Mouse (Mus musculus) testis, postnatal 14 days (tissue): Measurements from ENCODE around the gene Zc3hc1.
"Not testable (repeated sequence)": the region's sequence is repeated elsewhere in the genome, so short reads cannot be mapped to it uniquely, and the experiment has no call there.

Experiments used
- DNase-seq: peaks from one replicate; pipeline ENCODE4 v3.0.0; 2021; ENCODE audit warnings: low spot score

The Zc3hc1 gene

DNA sequence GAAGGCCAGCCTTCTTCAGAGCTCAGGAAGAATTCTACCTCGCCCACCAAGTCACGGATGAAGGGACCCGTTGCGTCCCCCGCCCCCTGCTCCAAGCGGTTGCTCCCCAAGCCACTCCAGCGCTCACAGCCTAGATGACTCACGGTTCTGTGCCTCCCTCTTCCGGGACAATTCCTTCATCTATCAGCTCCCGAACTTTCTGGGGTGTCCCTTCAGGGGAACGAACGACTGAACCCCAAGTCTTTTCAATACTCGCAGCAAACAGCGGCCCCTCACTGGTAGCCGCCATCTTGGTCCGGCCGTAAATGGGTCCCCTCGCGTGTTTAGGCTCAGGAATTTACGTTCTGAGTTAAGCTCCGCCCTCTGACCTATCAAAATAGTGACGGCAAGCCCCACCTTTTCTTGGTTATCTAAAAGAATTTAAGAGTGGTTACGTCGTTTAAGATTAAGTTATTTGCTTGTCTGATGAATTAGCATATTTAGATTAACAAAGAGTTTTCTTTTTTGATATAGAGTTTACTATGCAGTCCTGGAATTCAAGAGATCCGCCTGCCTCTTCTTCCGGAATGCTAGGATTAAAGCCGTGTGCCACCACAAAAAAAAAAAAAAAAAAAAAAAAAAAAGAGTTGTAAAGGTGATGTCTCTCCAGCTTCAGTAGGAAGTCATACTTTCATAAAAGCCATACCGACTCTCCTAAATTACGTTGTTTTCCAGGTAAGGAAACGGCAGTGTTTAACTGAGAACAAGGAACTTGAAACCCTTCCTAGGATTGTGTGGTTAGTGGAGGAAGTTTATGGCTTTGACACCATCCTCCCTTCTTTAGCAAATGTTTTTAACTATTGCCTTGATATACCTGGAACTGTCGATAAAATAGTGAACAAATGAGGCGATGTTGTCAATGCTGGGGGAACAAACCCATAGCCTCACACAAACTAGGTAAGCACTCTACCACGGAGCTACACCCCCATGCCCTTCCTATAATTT, at the start of gene Zc3hc1:
Gene Zc3hc1 (minus strand): TSS at position 315 of the 984 bp plus-strand sequence.
- DNase-seq, result peak; percentile 86

DNA sequence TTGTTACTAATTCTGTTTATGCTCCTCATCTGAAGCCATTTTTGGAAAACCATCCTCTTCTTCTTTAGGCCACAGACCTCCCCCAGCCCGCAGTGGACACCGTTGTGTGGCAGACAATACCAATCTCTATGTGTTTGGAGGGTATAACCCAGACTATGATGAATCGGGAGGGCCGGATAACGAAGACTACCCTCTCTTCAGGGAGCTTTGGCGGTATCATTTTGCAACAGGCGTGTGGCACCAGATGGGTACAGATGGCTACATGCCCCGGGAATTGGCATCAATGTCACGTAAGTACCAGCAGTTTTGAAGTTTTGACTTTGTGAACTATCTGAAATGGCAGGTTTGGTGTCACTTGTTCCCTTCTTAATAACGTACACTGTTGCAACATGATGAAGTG, 48.7 kb upstream of the Zc3hc1 start:
- DNase-seq, result no peak

DNA sequence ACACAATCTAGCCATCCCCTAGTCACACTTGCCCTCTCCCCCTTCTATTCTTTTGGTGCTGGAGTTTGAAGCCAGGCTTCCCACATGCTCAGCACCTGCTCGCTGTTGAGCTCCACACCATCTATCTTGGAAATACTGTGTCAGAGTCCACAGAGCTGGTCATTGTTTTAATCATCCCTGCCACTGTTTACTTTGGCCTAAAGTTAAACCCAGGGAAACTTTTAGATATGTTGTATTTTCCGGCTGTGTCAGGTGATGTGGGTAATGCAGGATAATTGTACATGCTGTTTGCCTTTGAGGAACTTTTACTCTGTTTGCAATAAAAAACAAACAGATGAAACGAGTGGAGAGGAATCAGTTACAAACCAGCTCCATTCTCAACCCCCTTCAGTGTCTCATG, 46.2 kb upstream of the Zc3hc1 start:
- no peak for DNase-seq

DNA sequence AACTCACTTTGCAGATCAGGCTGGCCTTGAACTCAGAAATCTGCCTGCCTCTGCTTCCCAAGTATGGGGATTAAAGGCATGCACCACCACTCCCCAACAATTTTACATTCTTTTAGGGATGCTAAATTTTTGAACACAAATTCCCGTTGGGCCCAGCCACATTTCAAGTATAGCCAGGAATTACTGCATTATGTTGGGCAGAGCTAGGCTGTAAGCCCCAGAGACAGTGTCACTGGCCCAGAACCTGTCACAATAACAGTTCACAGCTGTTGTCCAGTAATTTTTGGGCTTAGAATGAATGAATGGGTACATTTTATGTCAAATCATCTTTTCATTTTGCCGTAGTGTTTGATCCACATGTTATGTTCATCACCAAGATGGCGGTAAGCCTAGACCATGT, 45.6 kb upstream of the Zc3hc1 start:
- DNase-seq, result no peak

DNA sequence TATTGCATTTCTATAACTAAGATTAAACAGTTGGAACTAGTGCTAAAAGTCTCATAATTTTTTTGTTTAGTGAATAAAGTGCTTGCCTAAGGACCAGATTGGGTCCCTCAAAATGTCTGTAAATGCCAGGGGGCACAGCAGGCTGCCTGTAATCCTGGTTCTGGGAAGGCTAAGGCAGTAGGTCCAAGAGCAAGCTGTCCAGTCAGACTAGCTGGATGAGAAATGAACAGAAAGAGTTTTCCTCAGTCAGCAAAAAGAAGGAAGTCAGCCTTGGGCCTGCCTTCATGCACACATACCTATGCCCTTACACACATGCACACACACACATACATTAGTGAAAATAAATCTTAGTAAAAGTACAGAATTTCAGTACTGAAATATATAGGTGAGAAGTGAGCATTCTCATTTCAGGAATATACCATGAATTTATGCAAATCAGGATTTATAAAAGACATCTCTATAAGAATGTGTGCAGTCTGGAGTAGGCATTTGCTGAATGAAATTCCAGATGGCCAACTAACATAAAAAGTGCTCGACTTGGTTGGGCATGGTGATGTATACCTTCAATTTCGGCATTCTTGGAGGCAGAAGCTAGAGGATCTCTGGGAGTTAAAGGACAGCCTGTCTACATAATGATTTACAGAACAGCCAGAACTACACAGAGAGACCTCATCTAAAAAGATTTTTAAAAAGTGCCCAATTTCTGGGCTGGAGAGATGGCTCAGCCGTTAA, 41.8 kb upstream of the Zc3hc1 start:
- DNase-seq, result no peak

DNA sequence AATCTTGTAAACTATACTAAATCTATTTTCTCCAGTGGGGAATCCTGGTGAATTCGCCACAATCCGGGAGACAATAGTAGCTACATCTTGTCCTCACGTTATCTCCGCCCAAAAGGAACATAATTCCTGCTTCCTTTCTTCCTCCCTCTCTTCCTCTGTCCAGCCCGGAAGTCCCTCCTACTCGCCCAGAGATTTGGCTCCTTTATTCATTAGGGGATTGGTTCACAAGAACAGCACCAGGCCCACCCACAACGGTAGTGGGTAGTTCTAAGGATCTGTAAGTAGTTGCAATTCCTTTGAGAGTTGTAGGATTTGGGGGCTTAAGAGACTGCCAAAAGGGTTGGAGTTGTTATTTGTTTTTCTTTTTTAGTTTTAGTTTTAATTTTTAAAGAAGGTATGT, 26.0 kb upstream of the Zc3hc1 start:
- no peak for DNase-seq

DNA sequence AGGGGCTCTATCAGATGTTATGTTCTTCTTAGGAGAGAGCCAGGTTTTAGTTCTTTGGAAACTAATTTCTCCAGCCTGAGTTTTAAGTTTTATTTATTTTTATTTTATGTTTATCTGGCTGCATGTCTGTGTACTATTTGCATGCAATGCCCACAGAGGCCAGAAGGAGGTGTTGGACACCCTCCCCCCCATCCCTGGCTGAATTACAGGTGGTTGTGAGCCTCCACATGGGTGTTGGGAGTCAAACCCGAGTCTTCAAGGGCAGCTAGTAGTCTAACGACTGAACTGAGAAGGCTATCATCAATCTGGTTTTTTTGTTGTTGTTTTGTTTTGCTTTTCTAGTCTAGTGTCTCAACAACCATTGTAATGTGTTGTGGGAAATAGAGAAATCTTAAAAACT, 25.3 kb upstream of the Zc3hc1 start:
- no peak for DNase-seq

DNA sequence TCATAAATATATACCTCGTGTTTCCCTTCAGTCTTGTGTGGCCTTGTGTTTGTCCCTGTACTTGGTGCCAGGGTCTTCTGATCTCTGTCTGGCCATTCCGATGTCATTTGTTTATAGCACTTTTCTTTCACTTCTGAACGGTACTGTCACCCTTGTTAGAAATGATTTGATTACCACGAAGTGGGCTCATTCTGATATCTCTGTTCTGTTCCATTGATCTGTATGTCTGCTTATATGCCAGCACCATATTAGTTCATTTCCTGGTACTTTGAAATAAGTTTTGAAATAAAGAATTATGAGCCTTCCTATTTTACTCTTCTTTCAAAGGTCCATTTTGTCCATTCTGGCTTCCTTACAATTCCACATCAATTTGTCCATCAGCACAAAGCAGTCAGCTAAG, 20.5 kb upstream of the Zc3hc1 start:
- no peak for DNase-seq

DNA sequence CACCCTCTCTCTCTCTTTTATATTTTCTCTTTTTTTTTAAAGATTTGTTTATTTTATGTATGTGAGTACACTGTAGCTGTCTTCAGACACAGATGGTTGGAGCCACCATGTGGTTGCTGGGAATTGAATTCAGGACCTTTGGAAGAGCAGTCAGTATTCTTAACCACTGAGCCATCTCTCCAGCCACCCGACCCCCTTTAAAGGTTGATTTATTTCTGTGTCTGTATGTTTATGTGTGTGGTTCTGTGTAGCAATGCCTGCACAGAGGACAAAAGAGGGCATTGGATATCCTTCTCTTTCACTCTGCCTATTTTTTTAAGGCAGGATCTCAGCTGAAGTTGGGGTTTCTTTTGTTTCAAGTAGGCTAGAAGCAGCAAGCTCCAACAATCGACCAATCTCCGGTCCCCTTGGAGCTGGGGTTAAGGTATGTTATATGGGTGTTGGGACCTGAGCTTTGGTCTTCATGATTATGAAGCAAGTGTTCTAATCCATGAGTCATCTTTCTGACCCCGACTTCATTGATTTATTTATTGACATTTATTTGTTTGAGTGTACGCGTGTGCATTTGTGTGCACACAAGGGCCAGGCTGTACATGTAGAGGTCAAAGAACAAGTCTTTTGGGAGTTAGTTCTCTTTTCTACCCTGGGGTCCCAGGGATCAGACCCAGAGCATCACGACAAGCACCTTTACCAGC, 18.7 kb upstream of the Zc3hc1 start:
- DNase-seq, result no peak

DNA sequence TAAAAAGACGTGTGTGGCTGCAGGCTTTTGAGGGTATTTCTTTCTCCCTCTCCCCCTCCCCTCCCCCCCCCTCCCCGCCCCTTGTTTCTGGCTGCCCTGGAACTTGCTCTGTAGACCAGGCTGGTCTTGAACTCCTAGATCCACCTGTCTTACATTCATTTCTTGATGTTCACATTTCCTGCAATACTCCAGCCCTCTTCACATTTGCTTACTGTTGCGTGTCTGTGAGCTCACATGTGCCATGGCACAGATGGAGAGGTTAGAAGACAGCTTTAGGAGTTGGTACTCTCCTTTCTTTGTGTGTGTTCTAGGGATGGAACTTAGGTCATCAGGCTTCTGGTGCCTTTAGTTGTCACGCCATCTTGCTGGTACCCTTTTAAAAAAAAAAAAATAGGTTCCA, 17.4 kb upstream of the Zc3hc1 start:
- no peak for DNase-seq

DNA sequence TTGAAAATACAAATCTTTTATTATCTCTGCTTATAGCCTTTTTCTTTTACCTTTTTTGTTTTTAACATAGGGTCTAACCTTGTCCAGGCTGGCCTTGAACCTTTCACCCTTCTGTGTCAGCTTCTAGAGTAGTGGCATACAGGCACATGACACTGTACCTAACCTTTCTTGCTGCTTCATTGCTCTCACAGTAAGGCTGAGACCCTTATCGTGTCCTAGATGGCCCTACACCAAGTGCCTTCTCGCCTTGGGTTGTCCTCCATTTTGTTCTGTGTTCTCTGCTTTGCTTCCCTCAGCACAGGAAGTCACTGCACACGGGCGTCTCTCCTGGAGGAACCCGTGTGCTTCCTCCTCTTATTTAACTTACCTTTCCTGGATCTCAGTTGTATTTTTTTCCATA, 13.8 kb upstream of the Zc3hc1 start:
- no peak for DNase-seq

DNA sequence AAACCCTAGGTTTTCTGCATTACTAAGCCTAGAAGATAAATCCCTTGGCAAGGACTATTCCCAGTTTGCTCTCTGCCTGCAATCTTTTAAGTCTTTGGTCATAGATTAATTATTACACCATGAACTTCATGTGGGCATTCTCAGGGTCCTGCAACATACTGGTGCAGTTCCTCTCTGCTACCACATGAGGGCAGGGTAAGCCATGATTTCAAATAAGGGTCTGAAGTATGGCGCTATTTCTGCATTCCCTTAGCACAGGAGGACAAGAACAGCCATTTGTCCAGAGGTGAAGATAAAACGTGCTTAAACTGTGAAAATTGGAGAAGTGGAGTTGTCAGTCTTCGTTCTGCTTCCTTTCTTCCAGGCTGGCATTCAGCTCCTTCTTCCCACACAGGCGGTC, 12.6 kb upstream of the Zc3hc1 start:
- DNase-seq, result peak; percentile 59

DNA sequence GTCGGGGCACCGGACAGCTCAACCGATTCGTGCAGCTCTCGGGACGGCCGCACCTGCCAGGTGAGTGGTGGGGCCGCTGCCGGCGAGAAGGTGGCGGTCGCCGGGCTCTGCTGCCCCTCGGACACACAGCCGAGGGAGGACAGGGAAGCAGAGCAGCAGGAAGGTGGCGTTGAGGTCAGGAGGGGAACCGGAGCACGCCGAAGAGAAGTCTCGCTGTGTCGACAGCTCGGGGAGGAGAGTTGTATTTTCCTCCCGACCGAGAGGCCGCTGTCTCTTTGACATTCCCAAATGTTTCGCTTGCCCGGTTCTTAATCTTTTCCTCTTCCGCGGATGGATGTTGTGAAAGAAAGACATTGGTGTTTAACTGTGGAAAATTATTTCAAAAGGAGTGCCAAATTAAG, 11.3 kb upstream of the Zc3hc1 start:
- peak; percentile 74 for DNase-seq

DNA sequence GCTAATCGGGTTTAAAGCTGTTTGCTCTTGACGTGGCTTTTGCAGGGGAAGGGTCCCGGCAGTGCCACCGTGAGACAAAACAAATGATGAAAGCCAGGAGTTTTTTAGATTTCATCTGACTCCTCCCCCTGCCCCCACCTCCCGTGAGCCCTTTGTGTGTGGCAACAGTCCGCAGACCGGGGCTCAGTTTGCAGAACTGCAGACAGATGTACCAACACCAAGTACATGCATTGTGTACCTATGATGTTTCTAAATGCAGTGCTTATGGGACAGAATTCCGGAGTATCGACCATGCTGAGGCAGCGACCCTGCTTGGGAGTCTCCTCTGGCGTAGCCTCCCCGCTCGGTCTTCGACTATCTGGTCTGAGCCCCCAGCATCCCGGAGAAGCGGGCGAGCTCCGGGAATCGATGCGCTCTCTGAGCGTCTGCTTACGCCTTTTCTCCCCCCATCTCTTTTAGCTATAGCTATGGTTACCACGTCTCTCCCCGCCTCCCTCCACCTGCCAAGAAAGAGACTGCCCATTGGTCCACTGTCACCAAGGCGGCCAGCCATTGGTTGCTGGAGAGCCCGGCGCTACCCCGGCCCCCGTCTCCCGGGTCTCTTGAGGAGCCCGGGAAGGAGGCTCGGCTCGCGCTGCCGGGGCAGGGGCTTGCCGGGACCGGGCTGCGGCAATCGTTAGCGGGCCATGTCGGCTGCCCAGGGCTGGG, 10.6 kb upstream of the Zc3hc1 start, which contains the start of gene Klhdc10:
Gene Klhdc10 (plus strand): TSS at position 561 of the 708 bp plus-strand sequence.
- DNase-seq, result peak; percentile 100

DNA sequence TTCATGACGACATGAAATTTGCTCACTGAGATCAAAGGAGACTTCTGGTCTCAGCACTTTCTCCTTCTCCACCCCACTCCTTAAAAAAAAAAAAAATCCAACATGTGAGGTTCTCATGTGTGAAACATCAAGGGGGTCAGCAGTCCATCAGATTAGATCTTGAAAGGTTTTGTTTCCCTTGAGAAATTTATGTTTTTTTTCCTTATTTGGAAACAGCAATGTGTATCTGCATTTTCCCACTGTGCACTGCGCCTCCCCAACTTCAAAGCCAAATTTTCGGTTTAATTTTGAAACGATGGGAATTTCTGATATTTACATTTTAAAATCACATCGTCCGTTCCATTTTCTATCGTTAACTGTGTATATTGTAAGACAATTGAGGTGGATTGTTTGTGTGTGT, 9.9 kb upstream of the Zc3hc1 start:
- DNase-seq, result no peak

DNA sequence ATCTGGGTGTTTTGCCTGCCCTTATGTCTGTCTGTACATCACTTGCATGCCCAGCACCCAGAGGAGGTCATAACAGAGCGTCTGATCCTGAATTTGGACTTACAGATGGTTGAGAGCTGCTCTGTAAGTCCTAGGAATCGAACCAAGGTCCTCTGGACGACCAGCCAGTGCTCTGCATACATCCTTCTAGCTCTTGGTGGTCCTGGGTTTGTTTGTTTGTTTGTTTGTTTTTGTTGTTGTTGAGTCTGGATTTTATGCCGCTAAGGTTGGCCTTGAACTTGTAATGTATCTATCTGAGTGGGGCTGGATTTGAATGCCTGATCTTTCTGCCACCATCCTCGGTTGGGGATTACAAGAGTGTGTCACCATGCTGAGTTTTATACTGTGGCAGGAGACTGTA, 9.3 kb upstream of the Zc3hc1 start:
- DNase-seq, result no peak

DNA sequence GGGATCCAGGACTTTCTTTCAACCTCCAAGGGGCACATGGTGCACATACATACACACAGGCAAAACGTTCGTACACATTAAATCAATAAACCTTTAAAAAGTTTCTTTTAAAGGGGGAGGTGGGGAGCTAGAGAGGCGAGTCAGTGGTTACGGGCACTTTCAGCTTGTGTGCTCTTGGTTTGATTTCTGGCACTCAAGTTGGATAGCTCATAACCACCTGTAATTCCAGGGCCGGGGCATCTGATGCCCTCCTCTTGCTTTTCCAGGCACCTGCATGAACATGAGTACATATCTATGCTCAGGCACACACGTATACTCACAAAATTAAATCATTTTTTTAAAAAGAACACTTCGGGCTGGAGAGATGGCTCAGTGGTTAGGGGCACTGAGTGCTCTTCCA, 1.2 kb upstream of the Zc3hc1 start:
- no peak for DNase-seq

DNA sequence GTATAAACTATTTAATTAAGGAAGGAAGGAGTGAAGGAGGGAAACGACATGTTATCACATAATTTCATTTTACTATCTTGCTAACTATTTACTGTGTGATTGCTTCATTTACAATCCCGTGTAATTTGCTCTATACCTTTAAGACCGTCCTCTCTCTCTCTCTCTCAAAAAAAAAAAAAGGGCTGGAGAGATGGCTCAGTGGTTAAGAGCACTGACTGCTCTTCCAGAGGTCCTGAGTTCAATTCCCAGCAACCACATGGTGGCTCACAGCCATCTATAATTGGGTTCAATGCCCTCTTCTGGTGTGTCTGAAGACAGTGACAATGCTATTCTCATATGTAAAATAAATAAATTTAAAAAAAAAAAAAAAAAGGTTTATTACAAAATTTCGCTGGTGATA, 557 bp downstream of the Zc3hc1 start:
- DNase-seq, result not testable (repeated sequence)

DNA sequence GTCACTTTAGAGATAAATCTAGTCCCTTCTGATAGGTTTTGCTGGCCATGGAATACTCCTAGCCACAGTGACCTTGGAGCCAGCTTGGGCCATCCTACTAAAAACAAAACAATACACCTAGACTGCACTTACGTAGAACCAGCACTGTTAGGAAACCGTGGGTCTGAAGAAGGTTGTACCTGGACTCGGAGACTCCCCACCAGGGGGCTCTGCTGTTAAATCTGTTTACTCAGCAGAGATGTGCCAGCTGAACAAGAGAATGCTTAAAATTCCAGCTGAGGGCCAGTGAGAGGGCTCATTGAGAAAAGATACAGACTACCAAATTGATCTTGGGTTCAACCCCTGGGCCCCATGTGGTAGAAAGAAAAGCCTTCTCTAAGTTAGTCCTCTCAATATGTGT, 9.7 kb downstream of the Zc3hc1 start:
- DNase-seq, result no peak

DNA sequence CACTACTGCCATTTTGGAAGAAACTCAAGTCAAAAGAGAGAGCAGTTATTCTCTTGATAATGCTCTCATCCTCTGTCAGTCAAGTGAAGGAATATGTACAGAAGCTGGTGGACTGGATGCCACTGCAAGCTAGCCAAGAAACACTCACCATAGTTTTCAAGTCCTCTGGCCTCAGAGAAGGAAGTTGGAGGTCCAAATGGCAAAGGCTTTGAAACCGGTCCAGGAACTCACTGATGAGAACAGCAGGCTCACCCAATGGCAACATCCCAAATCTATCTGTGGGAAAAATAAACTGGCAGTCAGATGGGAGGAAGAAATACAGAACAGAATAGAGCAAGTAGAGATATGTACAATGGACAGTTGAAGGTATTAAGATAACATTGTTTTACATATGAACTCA, 15.0 kb downstream of the Zc3hc1 start:
- DNase-seq, result peak; percentile 68

DNA sequence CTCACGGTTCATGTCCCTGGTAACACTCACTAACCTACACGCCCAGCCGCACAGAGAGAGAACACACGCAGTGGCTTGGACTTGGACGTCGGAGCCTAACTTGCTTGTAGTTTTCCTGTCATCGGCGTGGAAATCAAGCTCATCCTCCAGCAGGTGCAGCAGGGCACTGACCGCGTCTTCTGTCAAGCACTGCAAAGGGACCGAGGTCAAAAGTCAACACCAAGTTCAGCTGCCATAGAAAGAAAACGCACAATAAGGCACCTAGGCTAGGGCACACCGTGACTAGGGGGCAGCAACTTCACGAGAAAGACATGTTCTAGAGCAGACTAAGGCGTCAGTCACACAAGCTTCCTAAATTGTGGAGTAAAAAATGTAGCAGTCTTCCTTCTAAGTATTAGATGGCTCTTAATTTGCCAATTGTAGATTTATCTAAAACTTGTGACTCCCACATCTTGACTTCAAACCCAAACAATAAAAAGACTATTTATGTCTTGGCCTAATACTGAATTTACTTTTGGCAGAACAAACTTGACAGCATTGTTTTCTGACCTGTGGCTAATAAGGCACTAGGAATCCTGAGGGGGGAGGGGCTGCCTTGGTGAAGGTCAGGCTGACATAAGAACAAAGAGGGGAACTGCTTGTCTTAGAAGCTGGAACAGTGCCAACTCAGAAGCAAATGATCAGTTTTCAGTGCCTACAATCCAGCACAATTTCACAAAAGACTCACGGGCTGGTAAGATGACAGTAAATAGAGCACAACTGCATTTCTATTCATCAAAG, 15.9 kb downstream of the Zc3hc1 start:
- DNase-seq, result peak; percentile 80
